Mouse (Mus musculus) ovary, adult 10 weeks (tissue): ENCODE results near the gene Ccnk. TPM values are rescaled to one million over a fixed set of nuclear protein-coding genes. Genes with fewer than 3 reads are reported as not detected.

Source experiments
- polyA plus RNA-seq: library from polyadenylated mRNA; stranded (reverse); fragments of 350-450 nt; fragmentation: Illumina TruSeq; extraction: RNeasy Lipid Tissue Mini Kit (QIAGEN cat#74804); gene quantifications from one replicate; pipeline ENCODE4 v1.2.3, GENCODE M21; 2014

Gene Ccnk
- 40.2 TPM for polyA plus RNA-seq

GRCm38 (mm10) chr12:108179321-108180266 lies at the start of gene Ccnk:
Ccnk (plus strand) TSS chr12:108179579.

GRCm38 (mm10) chr12:108179246-108179320 lies 296 bp upstream of the Ccnk start, which contains the start of gene Setd3:
Setd3 (minus strand) TSS chr12:108179314.

Other genes with a start within 250 kb of the Ccnk start
- 0.46 TPM for gene Bcl11b, start 176.0 kb upstream of the Ccnk start, polyA plus RNA-seq
- 123 TPM for gene Setd3, start 265 bp upstream of the Ccnk start, polyA plus RNA-seq
- gene Ccdc85c, start 95.8 kb downstream of the Ccnk start, polyA plus RNA-seq = 0.80 TPM
- 0.14 TPM for gene Hhipl1, start 126.7 kb downstream of the Ccnk start, polyA plus RNA-seq
- gene Cyp46a1, start 154.8 kb downstream of the Ccnk start, polyA plus RNA-seq = not detected
- 33.8 TPM for gene Eml1, start 191.4 kb downstream of the Ccnk start, polyA plus RNA-seq